Comparison of ENCODE assay signal across 8 mouse cellular contexts in genomic region chr19:46455032-46455431, GRCm38 (mm10). TPM values are rescaled to one million over a fixed set of nuclear protein-coding genes. Genes with fewer than 3 reads are reported as not detected.
DNase-seq lines count a peak whose midpoint lies in the region; ATAC-seq and TF ChIP-seq lines count a peak whose summit lies in the region.

No protein-coding gene starts in this region.

- H3K4me3 ChIP-seq in gastrocnemius, adult 2 months: peak overlapping the region; percentile 23; the same call in 1 of the 2 replicates
- no peak overlapping the region for H3K4me3 ChIP-seq in heart, adult 2 months
- H3K4me3 ChIP-seq in lung, embryonic 14.5 days (ENCODE audit: low read depth, low read length): no peak overlapping the region

- TF ChIP-seq CTCF in gastrocnemius, adult 2 months (IDR thresholded peaks at IDR 0.05): no peak
- TF ChIP-seq CTCF in heart, adult 2 months (IDR thresholded peaks at IDR 0.05): no peak
- TF ChIP-seq CTCF in lung, embryonic 14.5 days (IDR thresholded peaks at IDR 0.05; ENCODE audit: low read depth): no peak

- peak; percentile 45 for TF ChIP-seq POLR2A in heart, adult 2 months (IDR thresholded peaks at IDR 0.05; ENCODE audit: insufficient read depth, low read depth, low read length)

- H3K27ac ChIP-seq in gastrocnemius, adult 2 months: peak overlapping the region; percentile 82
- peak overlapping the region; percentile 67 for H3K27ac ChIP-seq in heart, adult 2 months
- peak overlapping the region; percentile 92 for H3K27ac ChIP-seq in lung, embryonic 14.5 days (ENCODE audit: low read depth)

- ATAC-seq in lung, embryonic 14.5 days (ENCODE audit: insufficient read depth): peak; percentile 82

- peaks cover 54% of the 10 kb centered on the region for H3K4me1 ChIP-seq in heart, adult 2 months (ENCODE audit: control insufficient read depth, insufficient read depth, low read length)
- H3K4me1 ChIP-seq in lung, embryonic 14.5 days (ENCODE audit: insufficient read depth): peaks cover 28% of the 10 kb centered on the region

- H3K36me3 ChIP-seq in heart, adult 2 months (ENCODE audit: control insufficient read depth, insufficient read depth, low read length): peaks cover 4% of the 10 kb centered on the region
- peaks cover 70% of the 10 kb centered on the region; the same call in 1 of the 2 replicates for H3K36me3 ChIP-seq in lung, embryonic 14.5 days (ENCODE audit: insufficient read depth)

- no peaks in the 10 kb centered on the region for H3K79me2 ChIP-seq in heart, adult 2 months (replicated peaks; ENCODE audit: control insufficient read depth, insufficient read depth, low read length)

- intact Hi-C loops in gastrocnemius, adult 2 months (cut with DNase I): no loop called here
- intact Hi-C loops in heart, adult 2 months (cut with DNase I): loop anchor here (2.0 kb wide), 2 partner anchors 24 to 48 kb away; no protein-coding TSS in a partner anchor
- intact Hi-C loops in left cerebral cortex, postnatal 14 days (cut with DNase I): no loop called here

- peak overlapping the region; percentile 31 for H3K4me2 ChIP-seq in lung, embryonic 14.5 days

- 15% methylated on average over 1 of the region's 1 CpGs for WGBS in heart, adult 2 months
- WGBS in lung, embryonic 14.5 days: 16% methylated on average over 1 of the region's 1 CpGs

- H3K9me3 ChIP-seq in lung, embryonic 14.5 days (ENCODE audit: low read depth, low read length): no peaks in the 10 kb centered on the region

- no peaks in the 10 kb centered on the region for H3K27me3 ChIP-seq in heart, adult 2 months (ENCODE audit: control insufficient read depth, insufficient read depth, low read length)
- no peaks in the 10 kb centered on the region for H3K27me3 ChIP-seq in lung, embryonic 14.5 days (ENCODE audit: insufficient read depth, low read length)

- peak; percentile 40 for DNase-seq in gastrocnemius, adult 2 months
- no peak for DNase-seq in gastrocnemius, postnatal 25 days
- DNase-seq in heart, adult 2 months: peak; percentile 57 to 67
- peak; percentile 46 for DNase-seq in kidney, adult 18-20 months
- peak; percentile 70 for DNase-seq in lung, embryonic 14.5 days
- no peak for DNase-seq in right cerebral cortex, postnatal 36 days (ENCODE audit: low spot score in 2 of 2)
- no peak for DNase-seq in cerebellum, adult 8-10 months
- no peak for DNase-seq in left cerebral cortex, postnatal 14 days (ENCODE audit: low spot score in 2 of 2)

- TF ChIP-seq EP300 in heart, adult 2 months (IDR thresholded peaks at IDR 0.05; ENCODE audit: insufficient read depth, low read depth, low read length): peak; percentile 82; the same call in 1 of the 2 replicates

- no peak overlapping the region for H3K9ac ChIP-seq in heart, adult 2 months (ENCODE audit: low read depth, low read length)
- H3K9ac ChIP-seq in lung, embryonic 14.5 days: peak overlapping the region; percentile 21

RNA-seq across cellular contexts. Expression of gene Trim8, which starts 46.5 kb away (rescaled TPM):
- total RNA-seq in gastrocnemius, adult 2 months (2021): 10 to 100 TPM; 20.2 to 20.7 TPM
- total RNA-seq in gastrocnemius, postnatal 25 days (2021): 10 to 100 TPM; 19.1 to 20.6 TPM
- total RNA-seq in heart, adult 2 months (2021): 10 to 100 TPM; 39.2 to 39.8 TPM
- 17.2 and 24.1 TPM in 2 replicates for polyA plus RNA-seq in heart, adult 2 months (2012; rRNA removed)
- polyA plus RNA-seq in lung, embryonic 14.5 days (2014; fragmentation: Nextera tagmentation; extraction: Ambion mirVana): 28.3 and 31.0 TPM in 2 replicates
- 100 to 1,000 TPM; 103 to 110 TPM for total RNA-seq in left cerebral cortex, postnatal 14 days (2021)

RNA-seq across cellular contexts. Expression of gene Sufu, which starts 58.3 kb away (rescaled TPM):
- 1 to 10 TPM; 5.1 to 6.1 TPM for total RNA-seq in gastrocnemius, adult 2 months (2021)
- 1 to 10 TPM; 6.0 to 6.1 TPM for total RNA-seq in gastrocnemius, postnatal 25 days (2021)
- total RNA-seq in heart, adult 2 months (2021): 10 to 100 TPM; 10.6 to 11.0 TPM
- polyA plus RNA-seq in heart, adult 2 months (2012; rRNA removed): 8.7 and 9.0 TPM in 2 replicates
- 41.3 and 47.5 TPM in 2 replicates for polyA plus RNA-seq in lung, embryonic 14.5 days (2014; fragmentation: Nextera tagmentation; extraction: Ambion mirVana)
- total RNA-seq in left cerebral cortex, postnatal 14 days (2021): 10 to 100 TPM; 16.8 to 18.6 TPM

RNA-seq across cellular contexts. Expression of gene Actr1a, which starts 59.5 kb away (rescaled TPM):
- 10 to 100 TPM; 59.8 to 61.0 TPM for total RNA-seq in gastrocnemius, adult 2 months (2021)
- total RNA-seq in gastrocnemius, postnatal 25 days (2021): 10 to 100 TPM; 49.3 to 53.1 TPM
- total RNA-seq in heart, adult 2 months (2021): 10 to 100 TPM; 82.1 to 90.5 TPM
- 73.3 and 104 TPM in 2 replicates for polyA plus RNA-seq in heart, adult 2 months (2012; rRNA removed)
- 148 and 149 TPM in 2 replicates for polyA plus RNA-seq in lung, embryonic 14.5 days (2014; fragmentation: Nextera tagmentation; extraction: Ambion mirVana)
- total RNA-seq in left cerebral cortex, postnatal 14 days (2021): 100 to 1,000 TPM; 217 to 220 TPM

Comparison
In these comparisons a context has a peak if more than half of its experiments do, and no peak if none do; other contexts are left out.
1. DNase-seq: peak in gastrocnemius, adult 2 months (single experiment), heart, adult 2 months (2 of 2), kidney, adult 18-20 months (single experiment) and lung, embryonic 14.5 days (single experiment); none in gastrocnemius, postnatal 25 days (single experiment), right cerebral cortex, postnatal 36 days (0 of 2), cerebellum, adult 8-10 months (single experiment) and left cerebral cortex, postnatal 14 days (0 of 2).
2. Peak in every context shown above with its lines, with median percentiles within 50 percentile points of each other: H3K27ac ChIP-seq.